Mouse (Mus musculus): ENCODE measurements at regions not wholly inside any gene's neighbourhood (a gene's known extent, or its start where the extent isn't known, plus 50 kb on each side); places are given as distances from the start of the nearest gene placed in this dataset.

DNA sequence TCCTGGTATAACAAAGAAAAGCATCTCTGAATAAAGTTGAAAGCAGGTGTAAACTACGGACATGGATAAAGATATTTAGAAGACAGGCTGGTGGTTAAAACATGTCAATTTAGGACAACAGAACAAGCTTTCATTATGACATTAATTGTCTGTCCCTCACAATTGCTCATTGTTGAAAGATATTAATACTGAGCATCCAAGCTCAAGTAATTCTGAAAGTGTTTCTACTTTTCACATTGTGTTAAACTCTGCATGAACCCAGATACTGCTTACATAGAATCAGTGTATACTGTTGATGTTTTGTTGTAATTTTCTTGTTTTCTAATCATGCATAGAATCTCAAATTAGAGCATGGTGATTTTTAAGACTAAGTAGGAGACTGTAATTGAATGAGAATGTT is 614.7 kb upstream of the Lingo2 start:
- no peak for TF ChIP-seq CTCF (IDR thresholded peaks at IDR 0.05)
- no peak overlapping the region for H3K27ac ChIP-seq
- H3K4me3 ChIP-seq: no peak overlapping the region
- DNase-seq (ENCODE audit: extremely low spot score in 1 of 2, low spot score in 2 of 2): no peak
- intact Hi-C loops (cut with DNase I): no loop called here

- intact Hi-C loops (cut with DNase I): no loop called here
- TF ChIP-seq CTCF (IDR thresholded peaks at IDR 0.05): peak; percentile 31
- H3K27ac ChIP-seq: no peak overlapping the region
- no peak overlapping the region for H3K4me3 ChIP-seq
- DNase-seq (ENCODE audit: extremely low spot score in 1 of 2, low spot score in 2 of 2): no peak
These were observed 608.7 kb upstream of the Lingo2 start for GRCm38 (mm10) chr4:37560209-37560608.

GRCm38 (mm10) chr4:37546001-37546400 is 594.5 kb upstream of the Lingo2 start:
- Histone ChIP-seq H3K27ac (no peak overlapping the region), H3K4me3 (no peak overlapping the region)
- DNase-seq (ENCODE audit: extremely low spot score in 1 of 2, low spot score in 2 of 2): no peak
- TF ChIP-seq CTCF (IDR thresholded peaks at IDR 0.05): no peak
- intact Hi-C loops (cut with DNase I): no loop called here

GRCm38 (mm10) chr4:37507732-37508131 is 556.2 kb upstream of the Lingo2 start:
- intact Hi-C loops (cut with DNase I): no loop called here
- Histone ChIP-seq H3K4me3 (no peak overlapping the region), H3K27ac (no peak overlapping the region)
- DNase-seq (ENCODE audit: extremely low spot score in 1 of 2, low spot score in 2 of 2): no peak
- no peak for TF ChIP-seq CTCF (IDR thresholded peaks at IDR 0.05)

Data from left cerebral cortex, adult 2 months (tissue).